Mouse (Mus musculus) CD8-positive naive resting alpha-beta T cell, adult 57 days (primary cell): ENCODE data around the gene Kpna7. TPM values are rescaled to one million over a fixed set of nuclear protein-coding genes. Genes with fewer than 3 reads are reported as not detected.

ENCODE experiments used
- total RNA-seq: library from RNA; stranded (reverse); gene quantifications from one replicate; pipeline ENCODE4 v1.2.4, GENCODE M21; 2023

Gene Kpna7
- not detected for total RNA-seq

GRCm38 (mm10) chr5:145083632-145084451 is at the start of gene Kpna7, which contains the start of gene Arpc1a:
Kpna7 (minus strand) TSS chr5:145084030.
Arpc1a (plus strand) TSS chr5:145083830.

GRCm38 (mm10) chr5:145114071-145114605 is 30.3 kb upstream of the Kpna7 start, which contains the start of gene Arpc1b:
Arpc1b (plus strand) TSS chr5:145114215.

GRCm38 (mm10) chr5:145042690-145043089 is 41.1 kb downstream of the Kpna7 start, which contains the start of gene 1700018F24Rik:
1700018F24Rik (plus strand) TSS chr5:145042990.

GRCm38 (mm10) chr5:145032391-145032790 is 51.4 kb downstream of the Kpna7 start, which contains the start of gene Gm4871:
Gm4871 (minus strand) TSS chr5:145032754.

GRCm38 (mm10) chr5:144965639-144966351 is 118.0 kb downstream of the Kpna7 start, which contains the start of gene Smurf1:
Smurf1 (minus strand) TSS chr5:144965847.

Other genes with a start within 250 kb of the Kpna7 start
- gene Smurf1, start 118.2 kb downstream of the Kpna7 start, total RNA-seq = 68.8 TPM
- gene Gm4871, start 51.3 kb downstream of the Kpna7 start, total RNA-seq = not detected
- gene 1700018F24Rik, start 41.0 kb downstream of the Kpna7 start, total RNA-seq = not detected
- 87.5 TPM for gene Arpc1a, start 200 bp downstream of the Kpna7 start, total RNA-seq
- gene Arpc1b, start 30.2 kb upstream of the Kpna7 start, total RNA-seq = 399 TPM
- 46.4 TPM for gene Pdap1, start 56.2 kb upstream of the Kpna7 start, total RNA-seq
- gene Bud31, start 56.3 kb upstream of the Kpna7 start, total RNA-seq = 223 TPM
- 22.8 TPM for gene Ptcd1, start 83.1 kb upstream of the Kpna7 start, total RNA-seq
- gene Cpsf4, start 83.2 kb upstream of the Kpna7 start, total RNA-seq = 38.1 TPM
- gene Atp5j2, start 108.0 kb upstream of the Kpna7 start, total RNA-seq = 152 TPM
- 38.8 TPM for gene Zkscan14, start 117.8 kb upstream of the Kpna7 start, total RNA-seq
- gene Zkscan5, start 120.5 kb upstream of the Kpna7 start, total RNA-seq = 7.7 TPM
- 74.7 TPM for gene Zfp655, start 147.7 kb upstream of the Kpna7 start, total RNA-seq
- 36.0 TPM for gene Zscan25, start 196.5 kb upstream of the Kpna7 start, total RNA-seq